Mouse (Mus musculus) lung, postnatal 0 days (tissue): ENCODE data around the gene 1700061G19Rik. TPM values are rescaled to one million over a fixed set of nuclear protein-coding genes. Genes with fewer than 3 reads are reported as not detected.
A peak's percentile ranks its signal among the peaks of the same experiment; 100 is the strongest.

Source experiments
- ATAC-seq: fragments of 200-750 bp; cut with Nextera tagmentation; 2 replicates; pipeline ENCODE4 v1.8.0; 2017; ENCODE audit warnings: moderate library complexity
- DNase-seq: peaks from one replicate; pipeline ENCODE4 v3.0.0-alpha.2; 2016; ENCODE audit warnings: low spot score
- H3K27ac ChIP-seq: fragments of 300-500 bp; sonication (generic); 2 replicates; pipeline ENCODE4 v1.5.1; 2014; ENCODE audit warnings: antibody characterized with exemption, mild to moderate bottlenecking, low read length, mixed read lengths
- H3K27me3 ChIP-seq: fragments of 300-500 bp; sonication (generic); replicated peaks from 2 replicates; pipeline ENCODE4 v1.6.1; 2014; ENCODE audit warnings: low read length, mixed read lengths; ENCODE audit not compliant: insufficient read depth
- H3K36me3 ChIP-seq: fragments of 300-500 bp; sonication (generic); 2 replicates; pipeline ENCODE4 v1.6.1; 2014; ENCODE audit warnings: low read length, mixed read lengths; ENCODE audit not compliant: insufficient read depth
- H3K4me1 ChIP-seq: fragments of 300-500 bp; sonication (generic); 2 replicates; pipeline ENCODE4 v1.6.1; 2014; ENCODE audit warnings: antibody characterized with exemption, low read depth, low read length, mixed read lengths; ENCODE audit not compliant: insufficient read depth
- H3K4me2 ChIP-seq: fragments of 300-500 bp; sonication (generic); replicated peaks from 2 replicates; pipeline ENCODE4 v1.6.1; 2014; ENCODE audit warnings: low read depth, mild to moderate bottlenecking, low read length, moderate library complexity, mixed read lengths
- H3K4me3 ChIP-seq: fragments of 300-500 bp; sonication (generic); 2 replicates; pipeline ENCODE4 v1.5.1; 2014; ENCODE audit warnings: low read depth, low read length
- H3K9ac ChIP-seq: fragments of 300-500 bp; sonication (generic); replicated peaks from 2 replicates; pipeline ENCODE4 v1.6.1; 2014; ENCODE audit warnings: low read depth, mild to moderate bottlenecking
- H3K9me3 ChIP-seq: fragments of 300-500 bp; sonication (generic); 2 replicates; pipeline ENCODE4 v1.6.1; 2016; ENCODE audit warnings: low read length, mixed read lengths
- CTCF ChIP-seq: IDR thresholded peaks from 2 replicates; pipeline ENCODE4 v1.5.1; 2016; ENCODE audit warnings: antibody characterized with exemption, mild to moderate bottlenecking
- EP300 ChIP-seq: IDR thresholded peaks from 2 replicates; pipeline ENCODE4 v1.6.1; 2016; ENCODE audit warnings: antibody characterized with exemption, mild to moderate bottlenecking, control low read depth
- WGBS: fragments of 180-500 bp; shearing (Covaris S2); extraction: QIAGEN DNeasy Blood & Tissue Kit; methylation state at CpG from one replicate; pipeline ENCODE4 v1.1.7; 2014; 5-methylcytosine and 5-hydroxymethylcytosine counted together
- polyA plus RNA-seq: library from polyadenylated mRNA; unstranded; fragments of >200 nt; fragmentation: Nextera tagmentation; extraction: Ambion mirVana; gene quantifications from 2 replicates; pipeline ENCODE4 v1.2.1, GENCODE M21; 2015

The 1700061G19Rik gene
- 0.15 and 0.23 TPM in 2 replicates for polyA plus RNA-seq

- H3K9ac ChIP-seq = no peak within 1 kb of the TSS
- no peak for TF ChIP-seq CTCF
- no peak for TF ChIP-seq EP300
- no peak within 1 kb of the TSS for H3K27ac ChIP-seq
- 69% methylated on average over 12 of the region's 12 CpGs for WGBS
- H3K9me3 ChIP-seq = no peaks in the 10 kb centered on the region
- DNase-seq = no peak
- H3K27me3 ChIP-seq = no peaks in the 10 kb centered on the region
- H3K4me2 ChIP-seq = no peak within 1 kb of the TSS
- no peaks in the 10 kb centered on the region for H3K36me3 ChIP-seq
- H3K4me1 ChIP-seq = no peaks in the 10 kb centered on the region
- no peak for ATAC-seq
- H3K4me3 ChIP-seq = no peak within 1 kb of the TSS
Measured at GRCm38 (mm10) chr17:56874936-56875651, at the start of gene 1700061G19Rik. TSS of gene 1700061G19Rik (plus strand) at chr17:56875477.

- ATAC-seq (peak; percentile 6), DNase-seq (peak; percentile 75)
- Histone ChIP-seq H3K4me2 (no peak overlapping the region), H3K27me3 (no peaks in the 10 kb centered on the region), H3K4me1 (peaks cover 5% of the 10 kb centered on the region; the same call in 1 of the 2 replicates), H3K9me3 (no peaks in the 10 kb centered on the region), H3K36me3 (no peaks in the 10 kb centered on the region), H3K4me3 (no peak overlapping the region), H3K27ac (no peak overlapping the region), H3K9ac (no peak overlapping the region)
- TF ChIP-seq EP300 (peak; percentile 38; the same call in 1 of the 2 replicates), CTCF (no peak)
- WGBS = 56% methylated on average over 2 of the region's 2 CpGs
Measured at GRCm38 (mm10) chr17:56826718-56827117, 48.6 kb upstream of the 1700061G19Rik start.

GRCm38 (mm10) chr17:56829171-56829570 is 46.1 kb upstream of the 1700061G19Rik start:
- 0 out of 2 replicates have a peak overlapping the region, but pooled peaks have one; percentile 26 for H3K9ac ChIP-seq
- H3K36me3 ChIP-seq = no peaks in the 10 kb centered on the region
- H3K27ac ChIP-seq = no peak overlapping the region
- TF ChIP-seq CTCF (no peak), EP300 (no peak)
- peaks cover 5% of the 10 kb centered on the region; the same call in 1 of the 2 replicates for H3K4me1 ChIP-seq
- H3K9me3 ChIP-seq = no peaks in the 10 kb centered on the region
- DNase-seq (no peak), ATAC-seq (no peak)
- H3K4me2 ChIP-seq = peak overlapping the region; percentile 88
- WGBS = 28% methylated on average over 11 of the region's 11 CpGs
- H3K27me3 ChIP-seq = no peaks in the 10 kb centered on the region
- H3K4me3 ChIP-seq = peak overlapping the region; percentile 69; the same call in 1 of the 2 replicates

- peak; percentile 28 for DNase-seq
Measured at GRCm38 (mm10) chr17:56829795-56830194, 45.5 kb upstream of the 1700061G19Rik start.

GRCm38 (mm10) chr17:56830411-56831110 is 44.7 kb upstream of the 1700061G19Rik start, which contains the start of gene Rfx2:
TSS of gene Rfx2 (minus strand) at chr17:56831013.
- no peak for ATAC-seq
- 2% methylated on average over 18 of the region's 62 CpGs for WGBS
- Histone ChIP-seq H3K9me3 (no peaks in the 10 kb centered on the region), H3K4me2 (peak within 1 kb of the TSS; percentile 88), H3K9ac (peak within 1 kb of the TSS; percentile 26), H3K27ac (0 out of 2 replicates have a peak within 1 kb of the TSS, but pooled peaks have one; percentile 14), H3K4me3 (peak within 1 kb of the TSS; percentile 69), H3K4me1 (peaks cover 5% of the 10 kb centered on the region; the same call in 1 of the 2 replicates), H3K27me3 (no peaks in the 10 kb centered on the region), H3K36me3 (no peaks in the 10 kb centered on the region)
- DNase-seq = no peak
- TF ChIP-seq CTCF = no peak

More at GRCm38 (mm10) chr17:56829795-56830194, 45.5 kb upstream of the 1700061G19Rik start:
- Histone ChIP-seq H3K36me3 (no peaks in the 10 kb centered on the region), H3K4me2 (peak overlapping the region; percentile 88), H3K27me3 (no peaks in the 10 kb centered on the region), H3K4me3 (peak overlapping the region; percentile 69), H3K9ac (peak overlapping the region; percentile 26; the same call in 1 of the 2 replicates), H3K9me3 (no peaks in the 10 kb centered on the region), H3K4me1 (peaks cover 5% of the 10 kb centered on the region; the same call in 1 of the 2 replicates), H3K27ac (no peak overlapping the region)
- TF ChIP-seq CTCF (no peak), EP300 (no peak)
- ATAC-seq = no peak
- under 1% methylated on average over 27 of the region's 27 CpGs for WGBS
